Mouse (Mus musculus): ENCODE results near the gene Gm20388. TPM values are rescaled to one million over a fixed set of nuclear protein-coding genes. Genes with fewer than 3 reads are reported as not detected.

The Gm20388 gene
- polyA plus RNA-seq, 1 experiment = 59.3 TPM

GRCm38 (mm10) chr8:120290614-120291013 is 380.0 kb downstream of the Gm20388 start:
- peak; percentile 70 for DNase-seq (ENCODE audit: low read depth)
- TF ChIP-seq CTCF (IDR thresholded peaks at IDR 0.05; ENCODE audit: borderline replicate concordance, extremely low read depth, insufficient read depth, insufficient read length) = no peak
- TF ChIP-seq POLR2A (IDR thresholded peaks at IDR 0.05; ENCODE audit: borderline replicate concordance, extremely low read depth, insufficient read depth, insufficient read length, poor library complexity, severe bottlenecking) = no peak

DNA sequence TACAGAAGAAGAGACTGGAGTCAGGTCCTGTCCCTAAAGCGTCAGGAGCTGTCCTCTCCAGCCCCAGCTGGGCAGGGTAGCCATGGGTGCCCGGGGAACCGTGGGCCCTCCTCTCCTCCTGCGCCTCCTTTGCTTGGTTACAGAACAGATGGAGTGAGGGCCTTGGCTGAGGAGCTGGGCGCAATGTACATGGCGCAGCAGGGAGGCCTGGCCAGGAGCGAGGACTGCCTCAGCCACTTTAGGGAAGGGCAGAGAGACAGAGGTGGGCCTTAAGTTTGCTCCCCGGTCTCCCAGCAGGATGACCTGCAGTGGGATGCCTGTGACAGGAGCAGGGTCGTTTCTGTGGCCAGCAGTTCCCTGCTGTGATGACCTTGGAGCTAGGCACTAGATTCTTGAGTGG is 381.0 kb downstream of the Gm20388 start:
- TF ChIP-seq CTCF (IDR thresholded peaks at IDR 0.05; ENCODE audit: borderline replicate concordance, extremely low read depth, insufficient read depth, insufficient read length) (no peak), POLR2A (IDR thresholded peaks at IDR 0.05; ENCODE audit: borderline replicate concordance, extremely low read depth, insufficient read depth, insufficient read length, poor library complexity, severe bottlenecking) (no peak)
- no peak for DNase-seq (ENCODE audit: low read depth)

DNA sequence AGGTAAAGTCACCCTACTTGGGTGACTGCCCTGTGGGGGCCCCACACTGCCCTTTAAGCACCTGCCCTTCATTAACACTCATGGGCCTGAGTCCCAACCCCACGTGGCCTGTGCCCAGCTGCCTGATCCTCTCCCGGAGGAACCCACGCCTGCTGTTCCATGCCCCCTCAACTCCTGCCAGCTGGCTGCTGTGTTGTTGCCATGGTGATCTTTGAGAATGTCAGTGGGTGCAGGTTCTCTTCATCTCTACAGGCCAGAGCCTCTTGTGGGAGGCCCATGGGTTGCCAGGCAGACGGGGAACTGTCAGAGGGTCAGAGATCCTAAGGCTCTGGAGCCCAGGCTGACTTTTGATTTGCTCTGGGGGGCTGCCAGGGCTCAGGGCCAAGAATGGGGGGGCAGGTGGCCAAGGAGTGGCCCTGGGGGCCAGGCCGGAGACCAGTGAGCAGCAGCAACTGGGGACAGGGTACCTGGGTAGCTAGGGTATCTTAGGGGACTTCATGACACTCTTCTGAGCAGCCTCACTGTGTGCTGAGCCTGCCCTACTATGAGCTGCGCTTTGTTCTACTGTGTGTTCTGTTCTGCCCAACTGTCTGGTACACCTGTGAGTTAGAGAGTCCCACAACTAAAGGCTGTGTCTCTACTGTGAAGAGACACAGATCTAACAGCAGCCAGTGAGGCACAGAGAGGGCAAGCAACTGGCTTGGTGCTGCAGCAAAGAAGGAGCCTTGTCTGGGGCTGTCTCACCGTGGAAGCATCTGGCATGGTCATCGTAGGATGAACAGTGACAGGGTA is 381.9 kb downstream of the Gm20388 start:
- peak; percentile 92 for DNase-seq (ENCODE audit: low read depth)
- no peak for TF ChIP-seq CTCF (IDR thresholded peaks at IDR 0.05; ENCODE audit: borderline replicate concordance, extremely low read depth, insufficient read depth, insufficient read length)
- no peak for TF ChIP-seq POLR2A (IDR thresholded peaks at IDR 0.05; ENCODE audit: borderline replicate concordance, extremely low read depth, insufficient read depth, insufficient read length, poor library complexity, severe bottlenecking)

GRCm38 (mm10) chr8:120293421-120294357 is 383.0 kb downstream of the Gm20388 start:
- peak; percentile 92 for DNase-seq (ENCODE audit: low read depth)
- TF ChIP-seq POLR2A (IDR thresholded peaks at IDR 0.05; ENCODE audit: borderline replicate concordance, extremely low read depth, insufficient read depth, insufficient read length, poor library complexity, severe bottlenecking) = no peak
- TF ChIP-seq CTCF (IDR thresholded peaks at IDR 0.05; ENCODE audit: borderline replicate concordance, extremely low read depth, insufficient read depth, insufficient read length) = no peak

GRCm38 (mm10) chr8:120294982-120295870 is 384.6 kb downstream of the Gm20388 start:
- TF ChIP-seq POLR2A (IDR thresholded peaks at IDR 0.05; ENCODE audit: borderline replicate concordance, extremely low read depth, insufficient read depth, insufficient read length, poor library complexity, severe bottlenecking) (no peak), CTCF (IDR thresholded peaks at IDR 0.05; ENCODE audit: borderline replicate concordance, extremely low read depth, insufficient read depth, insufficient read length) (no peak)
- DNase-seq (ENCODE audit: low read depth) = peak; percentile 85

GRCm38 (mm10) chr8:120297000-120297399 is 386.4 kb downstream of the Gm20388 start:
- no peak for DNase-seq (ENCODE audit: low read depth)
- TF ChIP-seq POLR2A (IDR thresholded peaks at IDR 0.05; ENCODE audit: borderline replicate concordance, extremely low read depth, insufficient read depth, insufficient read length, poor library complexity, severe bottlenecking) (no peak), CTCF (IDR thresholded peaks at IDR 0.05; ENCODE audit: borderline replicate concordance, extremely low read depth, insufficient read depth, insufficient read length) (no peak)

DNA sequence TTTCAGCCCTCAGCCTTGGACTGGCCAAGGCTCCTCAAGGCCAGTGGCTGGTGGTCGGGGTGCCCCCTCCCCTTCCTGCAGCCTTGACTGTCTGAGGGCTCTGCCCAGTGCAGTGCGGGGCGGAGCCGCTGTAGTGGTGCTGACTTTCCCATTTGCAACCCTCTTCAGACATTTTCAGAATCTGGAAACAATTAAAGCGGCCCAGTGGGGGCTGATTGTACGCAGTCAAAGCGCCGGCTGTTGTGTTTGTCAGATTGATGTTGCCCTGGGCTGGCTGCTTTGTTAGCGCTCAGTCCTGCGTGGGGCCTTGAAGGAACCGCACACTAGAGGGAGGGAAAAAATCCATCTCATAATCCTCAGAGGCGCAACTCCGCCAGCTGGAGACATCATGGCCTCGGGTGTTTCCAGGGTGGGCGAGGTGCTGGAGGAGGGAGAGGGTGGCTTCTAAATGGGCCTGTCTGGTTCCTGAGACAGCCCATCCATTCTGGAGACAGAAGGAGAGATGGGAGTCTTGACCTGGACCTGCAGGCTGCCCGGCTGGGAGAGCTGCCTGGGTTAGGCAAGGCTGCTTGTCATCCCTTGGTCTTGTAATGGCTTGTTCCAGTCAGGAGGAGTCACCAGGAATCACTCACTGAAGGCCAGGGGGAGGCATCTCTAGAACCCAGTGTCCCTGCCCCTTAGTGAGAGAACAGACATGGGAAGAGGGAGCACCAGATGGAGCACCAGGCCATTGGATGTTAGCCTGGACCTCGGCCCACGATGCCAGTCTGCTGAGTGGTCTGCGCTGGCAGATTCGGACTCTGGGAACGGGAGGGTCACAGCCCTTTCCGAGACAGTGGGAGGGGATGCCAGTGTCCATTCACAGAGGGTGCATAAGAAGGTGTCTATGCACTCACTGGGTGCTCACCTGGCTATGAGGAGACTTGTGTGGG is 388.2 kb downstream of the Gm20388 start:
- DNase-seq (ENCODE audit: low read depth) = peak; percentile 89

DNA sequence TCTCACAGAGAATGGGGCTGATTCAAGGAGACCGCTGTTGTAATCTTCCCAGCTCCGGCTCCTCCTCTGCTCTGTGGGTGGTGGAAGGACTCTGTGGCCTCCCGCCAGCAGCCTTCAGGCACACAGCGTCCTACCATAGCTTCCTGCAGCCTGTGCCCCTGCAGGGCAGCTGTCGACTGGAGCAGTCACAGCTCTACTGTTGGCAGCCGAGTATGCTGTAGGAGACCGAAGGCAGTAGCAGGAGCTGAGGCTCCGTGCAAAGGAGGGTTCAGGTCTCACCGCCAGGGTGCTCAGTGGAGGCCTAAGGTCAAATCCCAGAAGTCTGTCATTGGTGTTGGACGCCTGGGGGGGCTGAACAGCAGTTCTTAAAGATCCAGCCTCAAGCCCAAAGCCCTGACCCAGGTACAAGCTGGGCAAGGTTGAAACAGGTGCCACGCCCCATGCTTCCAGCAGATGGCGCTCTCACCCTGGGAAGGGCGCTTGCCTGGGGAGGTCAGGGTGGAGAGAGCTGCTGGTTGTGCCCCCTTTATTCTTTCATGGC is 390.0 kb downstream of the Gm20388 start:
- DNase-seq (ENCODE audit: low read depth) = peak; percentile 85
- peak; percentile 97 for TF ChIP-seq CTCF (IDR thresholded peaks at IDR 0.05; ENCODE audit: borderline replicate concordance, extremely low read depth, insufficient read depth, insufficient read length)
- TF ChIP-seq POLR2A (IDR thresholded peaks at IDR 0.05; ENCODE audit: borderline replicate concordance, extremely low read depth, insufficient read depth, insufficient read length, poor library complexity, severe bottlenecking) = no peak

More for the DNA sequence above, 388.2 kb downstream of the Gm20388 start:
- TF ChIP-seq POLR2A (IDR thresholded peaks at IDR 0.05; ENCODE audit: borderline replicate concordance, extremely low read depth, insufficient read depth, insufficient read length, poor library complexity, severe bottlenecking) (no peak), CTCF (IDR thresholded peaks at IDR 0.05; ENCODE audit: borderline replicate concordance, extremely low read depth, insufficient read depth, insufficient read length) (no peak)

DNA sequence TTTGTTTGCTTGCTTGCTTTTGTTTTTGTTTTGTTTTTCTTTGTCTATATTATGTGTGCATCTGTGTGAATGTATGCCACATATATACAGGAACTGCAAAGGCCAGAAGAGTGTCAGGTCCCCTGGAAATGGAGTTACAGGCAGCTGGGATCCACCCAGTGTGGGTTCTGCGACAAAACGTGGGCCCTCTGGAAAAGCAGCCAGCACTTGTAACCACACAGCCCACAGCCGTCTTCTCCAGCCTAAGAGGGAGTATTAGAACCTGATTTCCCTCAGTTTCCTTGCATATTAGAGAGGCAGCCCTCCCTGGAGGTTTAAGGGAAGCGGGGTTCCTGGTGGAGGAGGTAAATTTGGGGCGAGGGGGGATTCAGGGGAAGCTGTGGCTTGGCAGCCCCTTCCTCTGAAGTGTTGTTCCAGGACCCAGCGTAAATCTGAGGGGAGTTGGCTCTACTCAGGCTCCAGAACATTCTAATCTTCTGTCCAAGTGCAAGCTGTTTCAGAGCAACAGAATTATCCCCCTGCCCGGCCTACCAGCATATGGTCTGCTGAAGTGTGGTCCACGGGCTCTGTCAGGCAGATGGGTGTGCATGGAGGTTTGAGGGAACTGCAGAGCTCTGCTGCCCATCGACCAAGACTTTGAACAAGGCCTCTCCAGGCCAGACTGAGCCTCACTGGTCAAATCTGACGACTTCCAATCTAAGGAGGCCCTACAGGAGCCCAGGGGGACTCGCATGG is 392.5 kb downstream of the Gm20388 start:
- peak; percentile 61 for DNase-seq (ENCODE audit: low read depth)
- TF ChIP-seq CTCF (IDR thresholded peaks at IDR 0.05; ENCODE audit: borderline replicate concordance, extremely low read depth, insufficient read depth, insufficient read length) (no peak), POLR2A (IDR thresholded peaks at IDR 0.05; ENCODE audit: borderline replicate concordance, extremely low read depth, insufficient read depth, insufficient read length, poor library complexity, severe bottlenecking) (no peak)

All from brain, embryonic 14.5 days (tissue).